ENCODE assay signal across 12 mouse cellular contexts in the genomic region with DNA sequence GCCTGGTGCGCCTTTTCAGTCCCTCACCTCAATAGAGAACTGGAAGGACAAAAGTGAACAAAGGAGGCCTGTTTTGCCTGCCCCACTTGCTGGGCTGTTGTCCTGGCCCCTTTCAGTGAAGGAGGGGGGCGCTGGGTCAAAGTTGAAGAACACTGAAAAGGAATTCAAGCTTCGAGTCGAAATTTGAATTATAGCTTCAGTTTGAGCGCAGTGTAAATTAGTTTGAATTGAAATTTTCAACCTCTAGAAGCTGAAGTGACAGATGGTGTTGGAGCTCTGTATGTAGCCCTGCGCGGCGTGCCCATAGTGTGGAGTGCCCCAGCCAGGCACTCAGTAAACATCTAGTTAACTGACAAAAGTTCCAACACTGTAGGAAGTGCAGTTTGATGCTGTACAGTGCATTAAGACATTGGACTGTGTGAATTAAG. TPM values are rescaled to one million over a fixed set of nuclear protein-coding genes. Genes with fewer than 3 reads are reported as not detected.
DNase-seq lines count a peak whose midpoint lies in the region; ATAC-seq and TF ChIP-seq lines count a peak whose summit lies in the region.
"Had no signal": no experiment of that assay in that cellular context is flagged by ENCODE, and none has a peak within 500 bp of the region (broad histone marks: within the 10 kb centered on the region; RNA-seq: fewer than 3 reads in every experiment).

No protein-coding gene starts in this region.

- no peak for TF ChIP-seq CTCF in left cerebral cortex, adult 2 months (IDR thresholded peaks at IDR 0.05)

- peak overlapping the region; percentile 27 for H3K4me2 ChIP-seq in forebrain, embryonic 12.5 days
- no peak overlapping the region for H3K4me2 ChIP-seq in limb, embryonic 11.5 days (ENCODE audit: low read depth, severe bottlenecking)
- peak overlapping the region; percentile 11 for H3K4me2 ChIP-seq in neural tube, embryonic 15.5 days
- H3K4me2 ChIP-seq: heart, embryonic 12.5 days; lung, embryonic 15.5 days had no signal

- intact Hi-C loops in left cerebral cortex, adult 2 months (cut with DNase I): no loop called here
- intact Hi-C loops in left cerebral cortex, postnatal 25 days (cut with DNase I): no loop called here

- H3K9ac ChIP-seq in forebrain, embryonic 12.5 days: no peak overlapping the region
- H3K9ac ChIP-seq in limb, embryonic 11.5 days (ENCODE audit: low read length): no peak overlapping the region
- no peak overlapping the region for H3K9ac ChIP-seq in neural tube, embryonic 15.5 days (replicated peaks)
- H3K9ac ChIP-seq: heart, embryonic 12.5 days; lung, embryonic 15.5 days had no signal

- H3K36me3 ChIP-seq in forebrain, embryonic 12.5 days (replicated peaks): no peaks in the 10 kb centered on the region
- no peaks in the 10 kb centered on the region for H3K36me3 ChIP-seq in limb, embryonic 11.5 days (ENCODE audit: control insufficient read depth, insufficient read depth, low read length)
- no peaks in the 10 kb centered on the region for H3K36me3 ChIP-seq in neural tube, embryonic 15.5 days
- H3K36me3 ChIP-seq: heart, embryonic 12.5 days; lung, embryonic 15.5 days had no signal

- ATAC-seq in forebrain, embryonic 12.5 days (ENCODE audit: low FRiP score): peak; percentile 97
- ATAC-seq in limb, embryonic 11.5 days (ENCODE audit: insufficient number of reproducible peaks, low FRiP score, low TSS enrichment, low read depth): no peak
- ATAC-seq in neural tube, embryonic 15.5 days (ENCODE audit: low FRiP score): peak; percentile 80
- ATAC-seq in granulocyte monocyte progenitor cell, adult 5-6 weeks (replicated peaks; ENCODE audit: poor library complexity, severe bottlenecking): no peak
- no peak for ATAC-seq in megakaryocyte progenitor cell, adult 5-6 weeks (replicated peaks; ENCODE audit: poor library complexity)

- H3K4me1 ChIP-seq in forebrain, embryonic 12.5 days: peaks cover 36% of the 10 kb centered on the region
- H3K4me1 ChIP-seq in limb, embryonic 11.5 days (ENCODE audit: control insufficient read depth, insufficient read depth, low read length): no peaks in the 10 kb centered on the region
- H3K4me1 ChIP-seq in neural tube, embryonic 15.5 days: peaks cover 10% of the 10 kb centered on the region
- H3K4me1 ChIP-seq: heart, embryonic 12.5 days; lung, embryonic 15.5 days had no signal

- H3K27me3 ChIP-seq in forebrain, embryonic 12.5 days: 0 out of 2 replicates have a peak, but pooled peaks cover 4% of the 10 kb centered on the region
- no peaks in the 10 kb centered on the region for H3K27me3 ChIP-seq in limb, embryonic 11.5 days (ENCODE audit: control insufficient read depth, insufficient read depth, low read length)
- no peaks in the 10 kb centered on the region for H3K27me3 ChIP-seq in neural tube, embryonic 15.5 days (replicated peaks)
- H3K27me3 ChIP-seq: heart, embryonic 12.5 days; lung, embryonic 15.5 days had no signal

- H3K4me3 ChIP-seq in left cerebral cortex, adult 2 months: no peak overlapping the region
- no peak overlapping the region for H3K4me3 ChIP-seq in forebrain, embryonic 12.5 days (replicated peaks)
- no peak overlapping the region for H3K4me3 ChIP-seq in limb, embryonic 11.5 days (ENCODE audit: low read depth, low read length)
- H3K4me3 ChIP-seq in neural tube, embryonic 15.5 days (replicated peaks): no peak overlapping the region
- H3K4me3 ChIP-seq: heart, embryonic 12.5 days; lung, embryonic 15.5 days; myocyte had no signal

- DNase-seq in left cerebral cortex, adult 2 months (ENCODE audit: extremely low spot score in 1 of 2, low spot score in 2 of 2): no peak
- no peak for DNase-seq in left cerebral cortex, postnatal 25 days (ENCODE audit: low spot score in 2 of 2)
- DNase-seq in limb, embryonic 11.5 days (ENCODE audit: low spot score): peak; percentile 49
- no peak for DNase-seq in gastrocnemius, postnatal 25 days
- DNase-seq: kidney, adult 2 months had no signal

- H3K27ac ChIP-seq in left cerebral cortex, adult 2 months: peak overlapping the region; percentile 70
- H3K27ac ChIP-seq in forebrain, embryonic 12.5 days: peak overlapping the region; percentile 84
- no peak overlapping the region for H3K27ac ChIP-seq in limb, embryonic 11.5 days (replicated peaks; ENCODE audit: low read depth, low read length)
- peak overlapping the region; percentile 58; the same call in 1 of the 2 replicates for H3K27ac ChIP-seq in neural tube, embryonic 15.5 days (replicated peaks)
- H3K27ac ChIP-seq: lung, embryonic 15.5 days had no signal

- no peaks in the 10 kb centered on the region for H3K9me3 ChIP-seq in forebrain, embryonic 12.5 days
- H3K9me3 ChIP-seq in limb, embryonic 11.5 days (ENCODE audit: control insufficient read depth, low read length): no peaks in the 10 kb centered on the region
- no peaks in the 10 kb centered on the region for H3K9me3 ChIP-seq in neural tube, embryonic 15.5 days (replicated peaks)
- H3K9me3 ChIP-seq: heart, embryonic 12.5 days; lung, embryonic 15.5 days had no signal

- WGBS in forebrain, embryonic 12.5 days: 3% methylated on average over 8 of the region's 8 CpGs
- 52% methylated on average over 8 of the region's 8 CpGs for WGBS in limb, embryonic 11.5 days
- 15% methylated on average over 8 of the region's 8 CpGs for WGBS in neural tube, embryonic 15.5 days

RNA-seq across cellular contexts. Expression of gene Nrcam, which starts 9.5 kb away (rescaled TPM):
- 100 to 1,000 TPM; 515 to 517 TPM for total RNA-seq in left cerebral cortex, adult 2 months (2021)
- 100 to 1,000 TPM; 524 to 562 TPM for total RNA-seq in left cerebral cortex, postnatal 25 days (2021)
- polyA plus RNA-seq in forebrain, embryonic 12.5 days (2016; fragmentation: Nextera tagmentation; extraction: Ambion mirVana): 90.1 and 92.3 TPM in 2 replicates
- polyA plus RNA-seq in limb, embryonic 11.5 days (2014; fragmentation: Nextera tagmentation; extraction: Ambion mirVana): 1.6 and 1.9 TPM in 2 replicates
- polyA plus RNA-seq in neural tube, embryonic 15.5 days (2015; fragmentation: Nextera tagmentation; extraction: Ambion mirVana): 91.5 and 102 TPM in 2 replicates
- total RNA-seq in gastrocnemius, postnatal 25 days (2021): 1 to 10 TPM in 1 of 2 experiments, under 1 TPM in 1; 0.74 to 1.5 TPM
- 1.5 TPM in 1 of 2 replicates, not detected in the other for total RNA-seq in granulocyte monocyte progenitor cell, adult 5-6 weeks (2014; fragmentation: Nextera tagmentation)
- total RNA-seq in granulocyte monocyte progenitor cell, adult 5-6 weeks (2017): 0.13 and 0.67 TPM in 2 replicates
- total RNA-seq in megakaryocyte progenitor cell, adult 5-6 weeks (2015): 0.37 TPM in 1 of 2 replicates, not detected in the other
- total RNA-seq in megakaryocyte progenitor cell, adult 5-6 weeks (2017): 0.10 and 0.21 TPM in 2 replicates

Comparison
In these comparisons a context has a peak if more than half of its experiments do, and no peak if none do; other contexts are left out.
1. ATAC-seq: peak in forebrain, embryonic 12.5 days (single experiment) and neural tube, embryonic 15.5 days (single experiment); none in limb, embryonic 11.5 days (single experiment), granulocyte monocyte progenitor cell, adult 5-6 weeks (single experiment) and megakaryocyte progenitor cell, adult 5-6 weeks (single experiment).
2. RNA of gene Nrcam, which starts 9.5 kb away (total RNA-seq): 524 to 562 TPM in left cerebral cortex, postnatal 25 days and 515 to 517 TPM in left cerebral cortex, adult 2 months; 0.74 to 1.5 TPM in gastrocnemius, postnatal 25 days, 0.13 to 1.5 TPM in granulocyte monocyte progenitor cell, adult 5-6 weeks and 0.10 to 0.37 TPM in megakaryocyte progenitor cell, adult 5-6 weeks; every median in the first group is over 100 times any median in the second.